Mouse (Mus musculus) liver, embryonic 14 days (tissue): ENCODE results near the gene Alkbh3. TPM values are rescaled to one million over a fixed set of nuclear protein-coding genes. Genes with fewer than 3 reads are reported as not detected.

Source experiments
- polyA plus RNA-seq: library from polyadenylated mRNA; depleted of rRNA; stranded (reverse); fragments of >200 nt; gene quantifications from 2 replicates; pipeline ENCODE4 v1.2.3, GENCODE M21; 2012; rRNA removed

Gene Alkbh3
- 21.7 and 22.5 TPM in 2 replicates for polyA plus RNA-seq

DNA sequence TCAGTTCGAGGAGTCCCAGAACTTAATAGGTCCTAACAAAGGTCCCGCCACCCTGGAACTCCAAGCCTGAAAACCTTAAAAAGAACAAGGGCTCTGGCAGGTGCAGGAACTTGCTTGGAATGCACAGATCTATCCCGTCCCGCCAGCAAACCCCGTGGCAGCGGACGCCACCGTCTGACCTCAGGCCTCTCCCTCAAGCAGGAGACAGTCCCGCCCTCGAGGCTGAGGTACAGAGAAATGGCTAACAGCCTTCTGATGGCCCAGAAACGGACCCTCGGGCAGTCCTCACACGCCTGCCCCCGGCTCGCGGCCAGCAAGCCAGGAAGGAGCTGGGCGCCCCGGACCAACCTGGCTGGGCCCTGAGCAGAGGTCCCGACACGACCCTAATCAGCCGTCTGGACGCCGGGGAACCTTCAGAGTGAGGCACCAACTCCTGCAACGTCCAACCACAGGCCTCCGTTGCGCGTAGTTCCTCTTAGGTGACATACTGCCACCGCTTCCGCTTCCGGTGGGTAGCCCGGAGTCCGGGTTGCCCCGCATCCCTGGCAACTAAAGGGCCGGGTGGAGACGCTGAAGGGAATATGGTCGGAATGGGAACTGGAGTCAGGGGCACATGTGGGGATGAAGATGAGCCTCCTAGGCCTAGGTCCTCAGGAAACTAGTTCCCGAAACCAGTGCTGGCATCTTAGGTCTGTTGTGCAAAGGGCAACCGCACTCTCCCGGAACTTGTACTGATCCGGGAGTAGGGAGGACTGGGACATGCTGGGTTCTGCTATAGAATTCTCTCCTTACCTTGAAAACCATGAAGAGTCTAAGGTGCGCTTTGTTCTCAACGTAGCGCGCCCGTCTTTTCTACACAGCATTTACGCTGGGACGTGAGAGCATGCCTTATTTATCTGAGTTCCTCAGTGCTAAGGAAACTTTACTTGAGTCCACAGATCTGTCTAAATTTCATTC is at the start of gene Alkbh3:
Gene Alkbh3, minus strand, starts transcription at position 473 of the 957 bp plus-strand sequence.

DNA sequence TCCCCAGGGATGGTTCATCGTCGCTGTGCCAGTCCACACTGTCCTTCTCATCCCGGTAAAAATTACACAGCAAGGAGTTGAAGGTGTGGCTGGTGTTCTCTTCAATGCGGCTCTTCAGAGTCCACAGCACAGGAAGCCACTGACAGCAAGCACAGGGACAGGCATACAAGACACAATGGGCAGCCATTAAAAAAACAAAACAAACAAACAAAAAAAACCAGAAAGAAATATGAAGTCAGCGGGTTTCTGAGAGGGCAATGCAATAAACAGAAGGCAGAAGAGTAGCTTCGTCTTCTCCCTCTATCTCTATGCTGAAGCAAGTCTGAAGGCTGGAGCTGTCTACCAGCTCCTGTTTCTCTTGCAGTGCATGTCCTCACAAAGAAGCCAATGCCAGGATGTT is 14.4 kb downstream of the Alkbh3 start, which contains the start of gene Gm27027:
Gene Gm27027, minus strand, starts transcription at position 101 of the 400 bp plus-strand sequence.

DNA sequence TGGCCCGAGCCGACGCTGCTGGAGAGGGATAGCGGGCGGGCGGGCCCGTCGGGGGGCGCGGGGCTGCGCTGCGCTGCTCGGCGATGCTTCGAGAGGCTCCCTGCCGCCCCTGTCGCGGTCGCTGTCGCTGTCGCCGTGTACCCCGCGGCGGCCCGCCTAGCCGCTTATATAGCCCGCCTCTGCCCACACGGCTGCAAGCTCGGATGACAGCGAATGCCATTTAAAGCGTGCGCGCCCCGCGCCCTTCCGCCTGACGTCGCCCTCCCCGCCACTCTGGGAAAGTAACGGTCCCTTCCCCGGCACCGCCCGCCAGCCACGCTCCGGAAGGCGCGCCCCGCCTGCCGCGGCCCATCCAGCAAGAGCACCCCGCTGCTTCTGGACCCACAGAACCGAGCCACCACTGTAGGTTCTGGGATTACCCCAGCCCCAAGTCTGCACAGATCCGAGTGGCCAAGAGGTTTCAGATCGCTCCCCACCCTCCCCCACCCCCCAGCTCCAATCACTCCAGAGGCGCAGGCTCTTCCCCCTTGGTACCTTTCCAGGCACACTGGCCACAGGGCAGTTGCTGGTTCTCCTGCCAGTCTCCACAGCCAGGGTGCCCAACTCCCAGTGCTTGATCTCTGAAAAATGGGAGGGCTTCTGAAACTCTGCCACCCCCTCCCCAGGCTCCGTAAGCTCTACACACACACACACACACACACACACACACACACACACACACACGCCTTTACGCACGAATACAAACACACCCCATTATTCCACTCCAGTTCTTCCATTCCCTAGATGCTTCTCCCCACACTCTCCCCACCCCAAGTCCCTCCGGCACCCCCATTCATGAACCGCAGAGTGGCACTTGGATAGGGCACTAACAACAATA is 53.5 kb downstream of the Alkbh3 start, which contains the start of gene Gm13889:
Gene Gm13889, minus strand, starts transcription at position 294 of the 877 bp plus-strand sequence.

Other genes with a start within 250 kb of the Alkbh3 start
- gene Ext2, start 188.2 kb downstream of the Alkbh3 start, polyA plus RNA-seq, result 9.7 and 11.4 TPM in 2 replicates
- gene Accs, start 160.9 kb downstream of the Alkbh3 start, polyA plus RNA-seq, result 1.6 and 1.9 TPM in 2 replicates
- gene Accsl, start 141.7 kb downstream of the Alkbh3 start, polyA plus RNA-seq, result not detected in 2 replicates
- gene Gm13889, start 53.6 kb downstream of the Alkbh3 start, polyA plus RNA-seq, result 3.0 and 3.6 TPM in 2 replicates
- not detected in 2 replicates for gene Gm27027, start 14.5 kb downstream of the Alkbh3 start, polyA plus RNA-seq
- 33.9 and 36.5 TPM in 2 replicates for gene Hsd17b12, start 147.2 kb upstream of the Alkbh3 start, polyA plus RNA-seq